Mouse (Mus musculus): ENCODE results near the gene Paqr7.

DNA sequence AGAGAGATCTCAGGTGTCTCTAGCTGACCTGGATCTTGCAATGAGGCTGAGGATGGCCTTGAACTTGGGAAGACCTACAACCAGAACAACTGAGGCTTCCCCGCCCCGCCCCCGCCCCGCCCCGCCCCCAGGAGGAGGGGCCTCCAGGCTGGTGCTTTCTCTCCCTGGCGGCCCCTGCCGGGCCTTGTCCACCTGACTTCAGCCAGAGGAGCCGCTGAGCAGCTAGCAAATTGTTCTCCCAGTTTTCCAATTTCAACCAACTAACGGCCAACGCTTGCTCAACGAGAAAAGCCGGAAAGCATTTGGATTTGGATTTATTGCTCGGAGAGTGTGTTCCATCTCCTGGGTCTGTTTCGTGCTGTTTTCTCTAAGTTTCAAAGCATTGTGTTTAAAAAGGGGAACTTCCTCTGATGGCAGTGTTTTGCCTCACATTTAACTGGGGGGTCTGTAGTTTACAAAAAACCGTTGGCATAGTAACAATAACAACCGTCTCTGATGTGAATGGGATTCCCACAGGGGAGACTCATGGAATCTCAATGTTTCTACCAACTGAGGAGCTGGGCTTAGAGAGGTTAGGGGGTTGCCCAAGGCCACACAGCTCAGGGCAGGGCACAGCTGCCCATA lies 61.2 kb downstream of the Paqr7 start:
- TF ChIP-seq CTCF (IDR thresholded peaks at IDR 0.05; ENCODE audit: low read depth, low read length) (no peak), TAL1 (conservative IDR thresholded peaks at IDR 0.05; ENCODE audit: low read depth, low read length) (no peak), GATA1 (IDR thresholded peaks at IDR 0.05; ENCODE audit: borderline replicate concordance, low read length) (no peak), GATA2 (IDR thresholded peaks at IDR 0.05; ENCODE audit: borderline replicate concordance, low read depth, low read length) (no peak)

All from G1E (cell line).